Mouse (Mus musculus) lung, postnatal 0 days (tissue): ENCODE results near the gene Gm20388. TPM values are rescaled to one million over a fixed set of nuclear protein-coding genes. Genes with fewer than 3 reads are reported as not detected.

Source experiments
- ATAC-seq: fragments of 200-750 bp; cut with Nextera tagmentation; 2 replicates; pipeline ENCODE4 v1.8.0; 2017; ENCODE audit warnings: moderate library complexity
- DNase-seq: peaks from one replicate; pipeline ENCODE4 v3.0.0-alpha.2; 2016; ENCODE audit warnings: low spot score
- H3K27ac ChIP-seq: fragments of 300-500 bp; sonication (generic); 2 replicates; pipeline ENCODE4 v1.5.1; 2014; ENCODE audit warnings: antibody characterized with exemption, mild to moderate bottlenecking, low read length, mixed read lengths
- H3K27me3 ChIP-seq: fragments of 300-500 bp; sonication (generic); replicated peaks from 2 replicates; pipeline ENCODE4 v1.6.1; 2014; ENCODE audit warnings: low read length, mixed read lengths; ENCODE audit not compliant: insufficient read depth
- H3K36me3 ChIP-seq: fragments of 300-500 bp; sonication (generic); 2 replicates; pipeline ENCODE4 v1.6.1; 2014; ENCODE audit warnings: low read length, mixed read lengths; ENCODE audit not compliant: insufficient read depth
- H3K4me1 ChIP-seq: fragments of 300-500 bp; sonication (generic); 2 replicates; pipeline ENCODE4 v1.6.1; 2014; ENCODE audit warnings: antibody characterized with exemption, low read depth, low read length, mixed read lengths; ENCODE audit not compliant: insufficient read depth
- H3K4me2 ChIP-seq: fragments of 300-500 bp; sonication (generic); replicated peaks from 2 replicates; pipeline ENCODE4 v1.6.1; 2014; ENCODE audit warnings: low read depth, mild to moderate bottlenecking, low read length, moderate library complexity, mixed read lengths
- H3K4me3 ChIP-seq: fragments of 300-500 bp; sonication (generic); 2 replicates; pipeline ENCODE4 v1.5.1; 2014; ENCODE audit warnings: low read depth, low read length
- H3K9ac ChIP-seq: fragments of 300-500 bp; sonication (generic); replicated peaks from 2 replicates; pipeline ENCODE4 v1.6.1; 2014; ENCODE audit warnings: low read depth, mild to moderate bottlenecking
- H3K9me3 ChIP-seq: fragments of 300-500 bp; sonication (generic); 2 replicates; pipeline ENCODE4 v1.6.1; 2016; ENCODE audit warnings: low read length, mixed read lengths
- CTCF ChIP-seq: IDR thresholded peaks from 2 replicates; pipeline ENCODE4 v1.5.1; 2016; ENCODE audit warnings: antibody characterized with exemption, mild to moderate bottlenecking
- EP300 ChIP-seq: IDR thresholded peaks from 2 replicates; pipeline ENCODE4 v1.6.1; 2016; ENCODE audit warnings: antibody characterized with exemption, mild to moderate bottlenecking, control low read depth
- WGBS: fragments of 180-500 bp; shearing (Covaris S2); extraction: QIAGEN DNeasy Blood & Tissue Kit; methylation state at CpG from one replicate; pipeline ENCODE4 v1.1.7; 2014; 5-methylcytosine and 5-hydroxymethylcytosine counted together
- polyA plus RNA-seq: library from polyadenylated mRNA; unstranded; fragments of >200 nt; fragmentation: Nextera tagmentation; extraction: Ambion mirVana; gene quantifications from 2 replicates; pipeline ENCODE4 v1.2.1, GENCODE M21; 2015

Gene Gm20388
- polyA plus RNA-seq, 1 experiment from 2014 or later: not detected

- ATAC-seq (peak; percentile 91), DNase-seq (peak; percentile 99)
- Histone ChIP-seq H3K9ac (peak within 1 kb of the TSS; percentile 60), H3K27ac (peak within 1 kb of the TSS; percentile 92), H3K27me3 (no peaks in the 10 kb centered on the region), H3K9me3 (no peaks in the 10 kb centered on the region), H3K4me3 (peak within 1 kb of the TSS; percentile 90), H3K36me3 (peaks cover 6% of the 10 kb centered on the region; the same call in 1 of the 2 replicates), H3K4me2 (peak within 1 kb of the TSS; percentile 93), H3K4me1 (peaks cover 8% of the 10 kb centered on the region; the same call in 1 of the 2 replicates)
- WGBS: 2% methylated on average over 58 of the region's 77 CpGs
- TF ChIP-seq CTCF (no peak; the same call in 1 of the 2 replicates), EP300 (no peak)
Observed at GRCm38 (mm10) chr8:123948942-123949685, 4038.5 kb downstream of the Gm20388 start, which contains the start of gene Nup133. TSS of gene Nup133 (minus strand) at chr8:123949265.

- Histone ChIP-seq H3K27me3 (no peaks in the 10 kb centered on the region), H3K4me3 (peak overlapping the region; percentile 90), H3K4me2 (peak overlapping the region; percentile 93), H3K9me3 (no peaks in the 10 kb centered on the region), H3K9ac (peak overlapping the region; percentile 60), H3K27ac (peak overlapping the region; percentile 92), H3K36me3 (peaks cover 10% of the 10 kb centered on the region; the same call in 1 of the 2 replicates), H3K4me1 (peaks cover 8% of the 10 kb centered on the region; the same call in 1 of the 2 replicates)
- ATAC-seq: peak; percentile 21
- no peak for DNase-seq
- TF ChIP-seq CTCF: no peak
- 3% methylated on average over 10 of the region's 10 CpGs for WGBS
Observed at GRCm38 (mm10) chr8:123949686-123949986, 4039.0 kb downstream of the Gm20388 start.

GRCm38 (mm10) chr8:123950077-123950802 lies 4039.6 kb downstream of the Gm20388 start:
- no peaks in the 10 kb centered on the region for H3K27me3 ChIP-seq
- H3K9me3 ChIP-seq: no peaks in the 10 kb centered on the region
- peak overlapping the region; percentile 60 for H3K9ac ChIP-seq
- ATAC-seq (peak; percentile 50), DNase-seq (peak; percentile 85)
- peaks cover 8% of the 10 kb centered on the region; the same call in 1 of the 2 replicates for H3K4me1 ChIP-seq
- peak overlapping the region; percentile 90 for H3K4me3 ChIP-seq
- TF ChIP-seq EP300: no peak
- TF ChIP-seq CTCF: peak; percentile 78
- peaks cover 11% of the 10 kb centered on the region; the same call in 1 of the 2 replicates for H3K36me3 ChIP-seq
- H3K4me2 ChIP-seq: peak overlapping the region; percentile 93
- peak overlapping the region; percentile 92 for H3K27ac ChIP-seq
- 28% methylated on average over 10 of the region's 10 CpGs for WGBS

- TF ChIP-seq EP300 (no peak), CTCF (no peak)
- Histone ChIP-seq H3K36me3 (peaks cover 11% of the 10 kb centered on the region; the same call in 1 of the 2 replicates), H3K9ac (no peak overlapping the region), H3K4me3 (no peak overlapping the region), H3K4me2 (no peak overlapping the region), H3K27me3 (no peaks in the 10 kb centered on the region), H3K27ac (no peak overlapping the region), H3K9me3 (no peaks in the 10 kb centered on the region), H3K4me1 (peaks cover 2% of the 10 kb centered on the region; the same call in 1 of the 2 replicates)
- 79% methylated on average over 8 of the region's 8 CpGs for WGBS
- ATAC-seq (no peak), DNase-seq (no peak)
Observed at GRCm38 (mm10) chr8:123953686-123954085, 4043.0 kb downstream of the Gm20388 start.

GRCm38 (mm10) chr8:123954246-123954645 lies 4043.6 kb downstream of the Gm20388 start:
- TF ChIP-seq CTCF (no peak), EP300 (no peak)
- Histone ChIP-seq H3K36me3 (peaks cover 11% of the 10 kb centered on the region; the same call in 1 of the 2 replicates), H3K4me1 (peaks cover 2% of the 10 kb centered on the region; the same call in 1 of the 2 replicates), H3K27ac (no peak overlapping the region), H3K9me3 (no peaks in the 10 kb centered on the region), H3K9ac (no peak overlapping the region), H3K27me3 (no peaks in the 10 kb centered on the region), H3K4me2 (no peak overlapping the region), H3K4me3 (no peak overlapping the region)
- ATAC-seq: no peak
- 88% methylated on average over 8 of the region's 8 CpGs for WGBS
- no peak for DNase-seq

GRCm38 (mm10) chr8:123958130-123958529 lies 4047.5 kb downstream of the Gm20388 start:
- DNase-seq (peak; percentile 16), ATAC-seq (peak; percentile 49)
- Histone ChIP-seq H3K4me1 (no peaks in the 10 kb centered on the region), H3K4me2 (no peak overlapping the region), H3K36me3 (peaks cover 11% of the 10 kb centered on the region; the same call in 1 of the 2 replicates), H3K4me3 (no peak overlapping the region), H3K9ac (no peak overlapping the region), H3K9me3 (no peaks in the 10 kb centered on the region), H3K27ac (no peak overlapping the region), H3K27me3 (no peaks in the 10 kb centered on the region)
- 61% methylated on average over 17 of the region's 17 CpGs for WGBS
- TF ChIP-seq EP300 (no peak), CTCF (no peak)
